Mouse (Mus musculus) heart, postnatal 0 days (tissue): ENCODE results near the gene Lefty1.

ENCODE experiments used
- CTCF ChIP-seq: IDR thresholded peaks from 2 replicates; pipeline ENCODE4 v1.5.1; 2016; ENCODE audit warnings: antibody characterized with exemption, control low read depth, low read depth
- EP300 ChIP-seq: IDR thresholded peaks from 2 replicates; pipeline ENCODE4 v1.6.1; 2016; ENCODE audit warnings: antibody characterized with exemption, low read depth

DNA sequence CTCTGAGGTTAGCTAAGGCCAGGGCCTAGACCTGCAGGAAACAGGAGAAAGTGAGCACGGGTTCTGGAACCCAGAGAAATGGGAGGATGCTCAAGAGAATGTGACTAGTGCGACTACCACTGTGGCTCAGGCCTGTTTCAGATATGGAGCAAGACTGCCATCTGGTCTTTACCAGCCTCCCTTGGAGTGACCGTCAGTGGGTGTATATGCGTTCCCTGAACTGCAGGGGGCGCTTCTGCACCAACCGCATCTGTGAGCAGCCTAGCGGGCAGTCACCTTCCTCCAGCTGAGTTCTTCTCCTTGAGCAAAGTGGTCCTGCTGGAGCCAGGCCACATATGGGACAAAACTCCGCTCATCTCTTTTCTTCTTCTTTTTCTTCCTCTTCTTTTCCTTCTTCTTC, 15.1 kb upstream of the Lefty1 start:
- TF ChIP-seq CTCF, result peak; percentile 29
- no peak for TF ChIP-seq EP300
